Mouse (Mus musculus) E14TG2a.4 (cell line): ENCODE measurements around the gene Klhl8.
"Not testable (repeated sequence)": the region's sequence is repeated elsewhere in the genome, so short reads cannot be mapped to it uniquely, and the experiment has no call there.

Experiments used
- H3K27me3 ChIP-seq: 2 replicates; pipeline ENCODE4 v1.6.1; 2014; ENCODE audit warnings: low read length, control low read depth; ENCODE audit not compliant: insufficient read depth
- H3K36me3 ChIP-seq: 2 replicates; pipeline ENCODE4 v1.6.1; 2014; ENCODE audit warnings: low read length, control low read depth; ENCODE audit not compliant: insufficient read depth
- H3K4me1 ChIP-seq: replicated peaks from 2 replicates; pipeline ENCODE4 v1.6.1; 2014; ENCODE audit warnings: low read depth, low read length, control low read depth
- H3K4me3 ChIP-seq: replicated peaks from 2 replicates; pipeline ENCODE4 v1.5.1; 2014; ENCODE audit warnings: mild to moderate bottlenecking, low read length
- H3K9me3 ChIP-seq: 2 replicates; pipeline ENCODE4 v1.6.1; 2014; ENCODE audit warnings: low read length, control low read depth
- CTCF ChIP-seq: conservative IDR thresholded peaks from 2 replicates; pipeline ENCODE4 v1.5.1; 2014; ENCODE audit warnings: low read length
- NANOG ChIP-seq: IDR thresholded peaks from 2 replicates; pipeline ENCODE4 v1.6.1; 2014; ENCODE audit warnings: borderline replicate concordance, low read length, mixed read lengths
- POU5F1 ChIP-seq: IDR thresholded peaks from 2 replicates; pipeline ENCODE4 v1.6.1; 2014; ENCODE audit warnings: low read length, borderline replicate concordance

Gene Klhl8

GRCm38 (mm10) chr5:103910748-103911409 is at the start of gene Klhl8:
Gene Klhl8 (minus strand): TSS chr5:103911259.
- no peaks in the 10 kb centered on the region for H3K9me3 ChIP-seq
- TF ChIP-seq CTCF: no peak
- no peak for TF ChIP-seq POU5F1
- peaks cover 12% of the 10 kb centered on the region for H3K27me3 ChIP-seq
- peak within 1 kb of the TSS; percentile 93 for H3K4me3 ChIP-seq
- H3K36me3 ChIP-seq: no peaks in the 10 kb centered on the region
- H3K4me1 ChIP-seq: peaks cover 15% of the 10 kb centered on the region

- no peaks in the 10 kb centered on the region for H3K27me3 ChIP-seq
- no peak overlapping the region for H3K4me3 ChIP-seq
- H3K36me3 ChIP-seq: no peaks in the 10 kb centered on the region
- no peaks in the 10 kb centered on the region for H3K4me1 ChIP-seq
- TF ChIP-seq NANOG (no peak), CTCF (no peak), POU5F1 (no peak)
- peaks cover 36% of the 10 kb centered on the region for H3K9me3 ChIP-seq
Observed at GRCm38 (mm10) chr5:103954638-103955037, 43.6 kb upstream of the Klhl8 start.

GRCm38 (mm10) chr5:103953135-103954083 is 42.4 kb upstream of the Klhl8 start:
- Histone ChIP-seq H3K36me3 (no peaks in the 10 kb centered on the region), H3K4me1 (no peaks in the 10 kb centered on the region), H3K9me3 (peaks cover 46% of the 10 kb centered on the region), H3K27me3 (no peaks in the 10 kb centered on the region), H3K4me3 (no peak overlapping the region)
- no peak for TF ChIP-seq CTCF
- TF ChIP-seq NANOG: no peak
- TF ChIP-seq POU5F1: no peak

GRCm38 (mm10) chr5:103950138-103950537 is 39.1 kb upstream of the Klhl8 start:
- H3K36me3 ChIP-seq, H3K4me3 ChIP-seq, H3K27me3 ChIP-seq, H3K4me1 ChIP-seq: not testable (repeated sequence)
- H3K9me3 ChIP-seq: peaks cover 76% of the 10 kb centered on the region

GRCm38 (mm10) chr5:103943183-103943582 is 32.1 kb upstream of the Klhl8 start:
- H3K9me3 ChIP-seq: peaks cover 43% of the 10 kb centered on the region
- no peaks in the 10 kb centered on the region for H3K4me1 ChIP-seq
- H3K36me3 ChIP-seq: no peaks in the 10 kb centered on the region
- H3K27me3 ChIP-seq: no peaks in the 10 kb centered on the region
- no peak overlapping the region for H3K4me3 ChIP-seq
- TF ChIP-seq POU5F1: no peak
- no peak for TF ChIP-seq CTCF
- no peak for TF ChIP-seq NANOG

- Histone ChIP-seq H3K36me3 (no peaks in the 10 kb centered on the region), H3K4me3 (no peak overlapping the region), H3K9me3 (peaks cover 45% of the 10 kb centered on the region), H3K27me3 (no peaks in the 10 kb centered on the region), H3K4me1 (no peaks in the 10 kb centered on the region)
- TF ChIP-seq POU5F1: no peak
Observed at GRCm38 (mm10) chr5:103939856-103940255, 28.8 kb upstream of the Klhl8 start.

GRCm38 (mm10) chr5:103939350-103939652 is 28.2 kb upstream of the Klhl8 start:
- H3K36me3 ChIP-seq: no peaks in the 10 kb centered on the region
- no peaks in the 10 kb centered on the region for H3K27me3 ChIP-seq
- no peak overlapping the region for H3K4me3 ChIP-seq
- TF ChIP-seq NANOG (no peak), POU5F1 (no peak), CTCF (no peak)
- H3K9me3 ChIP-seq: peaks cover 45% of the 10 kb centered on the region
- no peaks in the 10 kb centered on the region for H3K4me1 ChIP-seq

- Histone ChIP-seq H3K27me3 (no peaks in the 10 kb centered on the region), H3K36me3 (no peaks in the 10 kb centered on the region), H3K4me3 (no peak overlapping the region), H3K9me3 (peaks cover 45% of the 10 kb centered on the region), H3K4me1 (no peaks in the 10 kb centered on the region)
- TF ChIP-seq POU5F1 (no peak), NANOG (no peak), CTCF (no peak)
Observed at GRCm38 (mm10) chr5:103938547-103939349, 27.7 kb upstream of the Klhl8 start.
